Mouse (Mus musculus) ovary, postnatal 10 days (tissue): ENCODE data around the gene Majin.

Source experiments
- DNase-seq: peaks from one replicate; pipeline ENCODE4 v3.0.0; 2022; ENCODE audit warnings: low spot score

Majin gene

GRCm38 (mm10) chr19:6184131-6184530 lies at the start of gene Majin:
Gene Majin (plus strand): TSS chr19:6184388.
- no peak for DNase-seq

- no peak for DNase-seq
Observed at GRCm38 (mm10) chr19:6136397-6136796, 47.8 kb upstream of the Majin start.

GRCm38 (mm10) chr19:6139701-6140100 lies 44.5 kb upstream of the Majin start:
- DNase-seq, result no peak

- no peak for DNase-seq
Observed at GRCm38 (mm10) chr19:6140374-6140677, 43.9 kb upstream of the Majin start.

GRCm38 (mm10) chr19:6140678-6141393 lies 43.4 kb upstream of the Majin start, which contains the start of gene Batf2:
Gene Batf2 (plus strand): TSS chr19:6140983.
- peak; percentile 90 for DNase-seq

- no peak for DNase-seq
Observed at GRCm38 (mm10) chr19:6141394-6141749, 42.8 kb upstream of the Majin start, which contains the start of gene Arl2. Gene Arl2 (minus strand): TSS chr19:6141548.

GRCm38 (mm10) chr19:6144842-6145241 lies 39.3 kb upstream of the Majin start:
- DNase-seq, result no peak

GRCm38 (mm10) chr19:6155174-6155573 lies 29.0 kb upstream of the Majin start:
- DNase-seq, result no peak

GRCm38 (mm10) chr19:6156372-6156771 lies 27.8 kb upstream of the Majin start:
- no peak for DNase-seq

- DNase-seq, result no peak
Observed at GRCm38 (mm10) chr19:6157220-6157619, 27.0 kb upstream of the Majin start.

GRCm38 (mm10) chr19:6163872-6164547 lies 20.2 kb upstream of the Majin start:
- no peak for DNase-seq

- no peak for DNase-seq
Observed at GRCm38 (mm10) chr19:6166750-6167149, 17.4 kb upstream of the Majin start.

GRCm38 (mm10) chr19:6171215-6171614 lies 13.0 kb upstream of the Majin start:
- DNase-seq, result no peak

- DNase-seq, result no peak
Observed at GRCm38 (mm10) chr19:6174771-6175170, 9.4 kb upstream of the Majin start.

GRCm38 (mm10) chr19:6178775-6179174 lies 5.4 kb upstream of the Majin start:
- DNase-seq, result no peak

- no peak for DNase-seq
Observed at GRCm38 (mm10) chr19:6181629-6182028, 2.6 kb upstream of the Majin start.

- DNase-seq, result no peak
Observed at GRCm38 (mm10) chr19:6182534-6182933, 1.7 kb upstream of the Majin start.

GRCm38 (mm10) chr19:6204265-6204664 lies 20.1 kb downstream of the Majin start:
- no peak for DNase-seq

GRCm38 (mm10) chr19:6206716-6207115 lies 22.5 kb downstream of the Majin start:
- no peak for DNase-seq

- DNase-seq, result no peak
Observed at GRCm38 (mm10) chr19:6216046-6216705, 32.0 kb downstream of the Majin start.

GRCm38 (mm10) chr19:6218606-6219005 lies 34.4 kb downstream of the Majin start:
- no peak for DNase-seq

- no peak for DNase-seq
Observed at GRCm38 (mm10) chr19:6226135-6226534, 41.9 kb downstream of the Majin start, which contains the start of gene Gpha2. Gene Gpha2 (plus strand): TSS chr19:6226380.

- DNase-seq, result no peak
Observed at GRCm38 (mm10) chr19:6226763-6227162, 42.6 kb downstream of the Majin start.
